Mouse (Mus musculus) bone marrow macrophage, adult 2 months (primary cell): ENCODE measurements around the gene Ptpra.

ENCODE experiments used
- CTCF ChIP-seq: IDR thresholded peaks from 2 replicates; pipeline ENCODE4 v1.5.1; 2012; ENCODE audit warnings: low read depth, mild to moderate bottlenecking, low read length, moderate library complexity
- POLR2A ChIP-seq: IDR thresholded peaks from 2 replicates; pipeline ENCODE4 v1.6.1; 2012; ENCODE audit warnings: mild to moderate bottlenecking, low read depth, low read length, borderline replicate concordance

DNA sequence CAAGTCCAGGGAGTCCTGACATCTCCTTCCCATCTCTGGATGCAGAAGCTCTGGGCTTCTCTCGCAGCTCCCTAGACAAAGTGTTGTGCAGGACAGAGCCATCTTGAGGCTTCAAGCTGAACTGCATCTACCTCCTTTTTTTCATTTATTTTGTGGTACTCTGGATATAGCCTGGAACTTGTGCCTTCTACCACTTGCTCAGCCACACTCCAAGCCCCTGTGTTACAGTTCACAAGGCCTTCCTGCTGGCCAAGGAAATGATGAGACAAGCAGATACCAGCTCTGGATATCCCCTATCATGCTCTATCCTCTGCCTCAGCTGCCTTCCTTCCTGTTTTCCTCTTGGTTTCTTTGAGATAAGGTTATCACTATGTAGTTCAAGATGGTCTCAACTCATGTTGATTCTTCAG is 147.5 kb downstream of the Ptpra start:
- no peak for TF ChIP-seq POLR2A
- TF ChIP-seq CTCF, result peak; percentile 55
